Mouse (Mus musculus): ENCODE measurements around the gene Has1. TPM values are rescaled to one million over a fixed set of nuclear protein-coding genes. Genes with fewer than 3 reads are reported as not detected.

The Has1 gene
- polyA plus RNA-seq, 1 experiment from 2014 or later = 1.1 TPM

DNA sequence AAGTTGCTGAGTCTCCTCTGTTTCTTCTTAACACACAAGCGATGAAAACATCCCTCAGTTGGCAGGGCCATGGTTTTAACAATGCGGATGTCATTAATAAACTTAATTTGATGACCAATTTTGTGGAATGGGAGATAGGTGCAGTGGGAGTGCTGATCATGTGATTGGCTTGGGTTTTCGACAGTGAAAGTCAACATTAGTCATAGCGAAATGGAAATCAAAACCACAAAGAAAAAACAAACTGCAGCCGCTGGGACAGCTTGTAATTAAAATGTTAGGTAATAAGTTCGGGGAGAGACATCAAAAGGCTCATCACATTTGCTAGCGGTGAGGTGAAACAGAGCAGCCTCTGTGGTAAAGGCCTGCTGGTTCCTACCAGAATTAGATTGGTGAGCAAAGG lies 14.2 kb downstream of the Has1 start:
- Histone ChIP-seq H3K4me2 (no peak overlapping the region), H3K27me3 (replicated peaks) (no peaks in the 10 kb centered on the region), H3K4me3 (replicated peaks) (no peak overlapping the region), H3K9me3 (no peaks in the 10 kb centered on the region), H3K4me1 (peaks cover 18% of the 10 kb centered on the region), H3K9ac (no peak overlapping the region), H3K36me3 (peaks cover 4% of the 10 kb centered on the region; the same call in 1 of the 2 replicates), H3K27ac (no peak overlapping the region)
- WGBS = 86% methylated on average over 7 of the region's 7 CpGs
- ATAC-seq (ENCODE audit: insufficient read depth, low FRiP score, low read depth) = no peak

GRCm38 (mm10) chr17:17839276-17839675 lies 15.7 kb downstream of the Has1 start:
- peaks cover 33% of the 10 kb centered on the region for H3K4me1 ChIP-seq
- H3K27ac ChIP-seq = no peak overlapping the region
- no peaks in the 10 kb centered on the region for H3K27me3 ChIP-seq (replicated peaks)
- 87% methylated on average over 2 of the region's 2 CpGs for WGBS
- no peak for ATAC-seq (ENCODE audit: insufficient read depth, low FRiP score, low read depth)
- H3K4me2 ChIP-seq = peak overlapping the region; percentile 54; the same call in 1 of the 2 replicates
- peaks cover 6% of the 10 kb centered on the region; the same call in 1 of the 2 replicates for H3K36me3 ChIP-seq
- no peak overlapping the region for H3K9ac ChIP-seq
- no peak overlapping the region for H3K4me3 ChIP-seq (replicated peaks)
- H3K9me3 ChIP-seq = no peaks in the 10 kb centered on the region

DNA sequence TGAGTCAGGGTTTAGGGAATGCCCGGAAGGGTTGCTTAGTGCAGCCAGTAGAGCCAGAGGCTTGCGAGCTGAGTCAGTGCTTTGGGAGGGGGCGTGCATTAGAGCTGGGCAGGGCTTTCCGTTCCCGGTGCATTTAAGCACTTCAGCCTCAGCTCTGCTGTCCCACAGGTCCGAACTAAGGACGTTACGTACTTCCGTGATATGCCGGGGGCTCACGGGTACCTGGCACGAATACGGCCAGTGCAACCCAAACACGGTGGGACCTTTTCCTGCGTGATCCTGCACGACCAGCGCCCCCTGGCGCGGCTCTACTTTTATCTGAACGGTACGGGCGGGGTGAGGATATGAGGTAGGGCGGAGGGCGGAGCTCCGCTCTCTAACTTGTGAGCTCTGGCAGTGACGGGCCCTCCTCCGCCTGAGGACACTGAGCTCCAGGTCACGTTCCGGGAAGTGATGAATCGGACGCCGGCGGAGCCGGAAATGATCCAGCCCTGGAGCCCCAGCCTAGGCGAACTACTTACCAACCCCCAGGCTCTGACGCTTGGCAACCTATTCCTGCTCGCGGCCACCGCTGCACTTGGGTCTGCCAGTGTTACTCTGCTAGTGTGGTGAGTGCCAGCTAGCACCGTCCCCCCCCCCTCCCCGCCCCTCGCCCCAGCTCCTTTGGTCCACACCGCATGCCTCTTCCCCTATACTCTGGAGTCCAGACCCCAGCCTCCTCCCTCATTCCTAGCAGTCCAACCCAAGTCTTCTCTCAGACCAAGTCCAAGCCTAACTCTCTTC lies 16.9 kb downstream of the Has1 start:
- Histone ChIP-seq H3K4me1 (peaks cover 42% of the 10 kb centered on the region), H3K27me3 (replicated peaks) (no peaks in the 10 kb centered on the region), H3K27ac (peak overlapping the region; percentile 86), H3K4me2 (peak overlapping the region; percentile 54), H3K36me3 (peaks cover 6% of the 10 kb centered on the region; the same call in 1 of the 2 replicates), H3K9ac (peak overlapping the region; percentile 27; the same call in 1 of the 2 replicates), H3K4me3 (replicated peaks) (peak overlapping the region; percentile 50), H3K9me3 (no peaks in the 10 kb centered on the region)
- peak; percentile 98 for ATAC-seq (ENCODE audit: insufficient read depth, low FRiP score, low read depth)
- 1% methylated on average over 43 of the region's 43 CpGs for WGBS

DNA sequence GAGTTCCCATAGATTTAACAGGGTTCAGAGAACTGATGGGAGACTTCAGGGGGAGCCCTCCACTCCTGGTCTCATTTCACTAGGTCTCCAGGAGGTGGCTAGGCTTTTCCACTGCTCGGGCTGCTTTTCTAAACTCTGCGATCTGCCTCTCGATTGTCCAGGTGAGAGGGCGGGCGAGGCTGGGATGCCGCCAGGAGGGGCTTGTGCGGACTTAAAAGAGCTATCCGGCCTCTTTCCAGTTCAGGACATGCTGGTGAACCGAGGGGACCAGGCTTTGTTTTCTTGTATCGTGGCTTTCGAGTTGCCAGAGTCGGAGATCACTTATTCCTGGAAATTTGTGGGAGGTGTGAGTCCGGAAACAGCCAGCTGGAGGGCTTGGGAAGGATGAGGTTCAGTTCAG lies 17.6 kb downstream of the Has1 start:
- peak overlapping the region; percentile 50 for H3K4me3 ChIP-seq (replicated peaks)
- H3K27ac ChIP-seq = peak overlapping the region; percentile 86
- peaks cover 6% of the 10 kb centered on the region; the same call in 1 of the 2 replicates for H3K36me3 ChIP-seq
- 10% methylated on average over 13 of the region's 13 CpGs for WGBS
- H3K27me3 ChIP-seq (replicated peaks) = no peaks in the 10 kb centered on the region
- peaks cover 42% of the 10 kb centered on the region for H3K4me1 ChIP-seq
- H3K9me3 ChIP-seq = no peaks in the 10 kb centered on the region
- ATAC-seq (ENCODE audit: insufficient read depth, low FRiP score, low read depth) = no peak
- H3K4me2 ChIP-seq = peak overlapping the region; percentile 54
- H3K9ac ChIP-seq = 0 out of 2 replicates have a peak overlapping the region, but pooled peaks have one; percentile 7

DNA sequence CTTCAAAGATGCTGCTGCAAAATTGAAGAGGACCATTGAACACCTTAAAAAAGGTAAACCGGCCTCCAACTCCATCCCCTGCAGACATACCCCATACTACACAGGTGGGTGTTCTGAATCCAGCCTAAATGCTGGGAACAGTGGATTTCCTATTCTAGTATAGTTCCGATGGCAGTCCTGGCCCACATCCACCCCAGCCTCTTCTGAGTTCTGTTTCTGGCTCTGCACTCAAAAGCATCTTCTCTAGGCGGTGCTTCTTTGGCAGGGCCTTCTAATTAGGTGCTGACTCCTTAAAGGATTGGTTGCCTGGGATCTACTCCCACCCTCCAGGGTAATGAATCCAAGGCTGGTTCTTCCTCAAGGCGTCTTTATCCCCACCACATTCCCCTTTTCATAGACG lies 18.9 kb downstream of the Has1 start:
- Histone ChIP-seq H3K9ac (no peak overlapping the region), H3K9me3 (no peaks in the 10 kb centered on the region), H3K4me3 (replicated peaks) (no peak overlapping the region), H3K27me3 (replicated peaks) (no peaks in the 10 kb centered on the region), H3K27ac (no peak overlapping the region), H3K4me1 (peaks cover 47% of the 10 kb centered on the region), H3K4me2 (no peak overlapping the region), H3K36me3 (peaks cover 10% of the 10 kb centered on the region; the same call in 1 of the 2 replicates)
- ATAC-seq (ENCODE audit: insufficient read depth, low FRiP score, low read depth) = no peak
- 67% methylated on average over 5 of the region's 5 CpGs for WGBS

- WGBS = 0% methylated on average over 1 of the region's 1 CpGs
- no peaks in the 10 kb centered on the region for H3K27me3 ChIP-seq (replicated peaks)
- peaks cover 57% of the 10 kb centered on the region for H3K4me1 ChIP-seq
- no peaks in the 10 kb centered on the region for H3K9me3 ChIP-seq
- H3K4me2 ChIP-seq = no peak overlapping the region
- H3K36me3 ChIP-seq = peaks cover 11% of the 10 kb centered on the region; the same call in 1 of the 2 replicates
- no peak overlapping the region for H3K4me3 ChIP-seq (replicated peaks)
- no peak overlapping the region; the same call in 1 of the 2 replicates for H3K27ac ChIP-seq
- H3K9ac ChIP-seq = no peak overlapping the region
- no peak for ATAC-seq (ENCODE audit: insufficient read depth, low FRiP score, low read depth)
These were observed 20.1 kb downstream of the Has1 start for GRCm38 (mm10) chr17:17834896-17835295.

DNA sequence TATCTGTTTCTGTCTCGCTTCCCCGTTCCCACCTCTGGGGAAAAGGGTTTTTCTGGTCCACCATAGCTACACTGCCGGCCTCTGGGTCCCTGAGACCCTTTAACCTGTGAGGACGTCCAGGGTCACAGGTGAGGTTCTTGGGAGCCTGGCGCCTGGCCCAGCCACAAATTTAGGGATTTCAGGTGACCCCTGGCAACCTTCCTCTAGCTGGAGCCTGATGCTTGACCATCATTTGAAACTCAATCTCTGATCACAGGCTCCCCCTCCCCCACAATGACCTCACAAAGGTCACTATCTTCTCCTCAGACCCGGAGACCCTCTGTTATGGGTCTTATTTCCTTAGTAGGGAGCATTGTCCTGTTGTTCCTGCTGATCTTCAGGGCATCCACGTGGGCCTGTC lies 24.3 kb downstream of the Has1 start:
- H3K4me3 ChIP-seq (replicated peaks) = peak overlapping the region; percentile 82; the same call in 1 of the 2 replicates

GRCm38 (mm10) chr17:17829816-17830535 lies 25.0 kb downstream of the Has1 start:
- no peak for ATAC-seq (ENCODE audit: insufficient read depth, low FRiP score, low read depth)
- H3K4me1 ChIP-seq = peaks cover 41% of the 10 kb centered on the region
- peak overlapping the region; percentile 99 for H3K27ac ChIP-seq
- 42% methylated on average over 23 of the region's 23 CpGs for WGBS
- H3K36me3 ChIP-seq = 0 out of 2 replicates have a peak, but pooled peaks cover 6% of the 10 kb centered on the region
- H3K4me2 ChIP-seq = peak overlapping the region; percentile 67
- H3K27me3 ChIP-seq (replicated peaks) = no peaks in the 10 kb centered on the region
- peak overlapping the region; percentile 3 for H3K9ac ChIP-seq
- H3K4me3 ChIP-seq (replicated peaks) = peak overlapping the region; percentile 82
- H3K9me3 ChIP-seq = no peaks in the 10 kb centered on the region

More for the DNA sequence above, 24.3 kb downstream of the Has1 start:
- WGBS = 62% methylated on average over 7 of the region's 7 CpGs
- no peak overlapping the region for H3K9ac ChIP-seq
- H3K27ac ChIP-seq = no peak overlapping the region
- peaks cover 45% of the 10 kb centered on the region for H3K4me1 ChIP-seq
- H3K27me3 ChIP-seq (replicated peaks) = no peaks in the 10 kb centered on the region
- ATAC-seq (ENCODE audit: insufficient read depth, low FRiP score, low read depth) = no peak
- H3K36me3 ChIP-seq = peaks cover 6% of the 10 kb centered on the region; the same call in 1 of the 2 replicates
- no peaks in the 10 kb centered on the region for H3K9me3 ChIP-seq
- H3K4me2 ChIP-seq = peak overlapping the region; percentile 67

GRCm38 (mm10) chr17:17829052-17829785 lies 25.8 kb downstream of the Has1 start:
- Histone ChIP-seq H3K27ac (peak overlapping the region; percentile 99), H3K9me3 (no peaks in the 10 kb centered on the region), H3K4me3 (replicated peaks) (peak overlapping the region; percentile 82), H3K4me1 (peaks cover 34% of the 10 kb centered on the region), H3K36me3 (0 out of 2 replicates have a peak, but pooled peaks cover 6% of the 10 kb centered on the region), H3K4me2 (peak overlapping the region; percentile 67), H3K27me3 (replicated peaks) (no peaks in the 10 kb centered on the region), H3K9ac (peak overlapping the region; percentile 3; the same call in 1 of the 2 replicates)
- WGBS = 2% methylated on average over 6 of the region's 6 CpGs
- no peak for ATAC-seq (ENCODE audit: insufficient read depth, low FRiP score, low read depth)

DNA sequence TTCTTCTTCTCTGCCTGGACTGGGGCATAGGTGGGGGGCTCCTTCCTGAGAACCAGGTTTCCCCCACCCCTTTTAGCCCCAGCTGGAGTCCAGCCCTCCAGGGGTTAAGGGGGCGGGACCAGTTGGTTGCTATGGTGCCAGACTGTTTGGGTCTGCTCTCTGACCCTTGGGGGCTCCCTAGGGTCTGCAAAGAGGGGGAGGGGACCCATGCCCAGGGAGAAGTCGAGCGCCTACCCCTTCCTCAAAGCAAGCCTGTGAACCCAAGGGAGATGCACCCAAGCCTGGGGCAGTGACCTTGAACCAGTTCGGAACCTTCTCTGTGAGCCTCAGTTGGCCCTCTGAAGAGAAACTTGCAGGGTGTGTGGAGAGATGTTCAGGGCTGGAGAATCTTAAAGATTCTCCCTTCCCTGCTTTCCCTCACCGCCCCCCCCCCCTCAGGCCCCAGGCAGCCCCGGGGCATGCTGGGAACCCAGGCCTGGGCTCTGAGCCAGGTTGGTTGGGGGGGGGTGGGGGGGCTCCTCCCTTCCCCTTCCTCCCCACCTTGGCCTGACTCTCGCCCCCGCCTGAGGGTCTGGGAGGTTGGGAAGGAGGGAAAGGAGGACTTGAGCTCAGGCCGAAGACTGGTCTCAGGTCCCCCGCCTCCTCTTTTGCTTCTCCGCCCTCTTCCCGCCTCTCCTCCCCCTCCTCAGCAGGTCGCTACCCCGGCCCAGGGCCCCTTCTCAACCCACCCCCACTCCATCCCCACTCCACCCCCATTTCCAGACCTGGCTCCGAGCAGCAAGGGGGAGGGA lies 26.6 kb downstream of the Has1 start:
- H3K27me3 ChIP-seq (replicated peaks) = no peaks in the 10 kb centered on the region
- H3K4me2 ChIP-seq = peak overlapping the region; percentile 67
- peak; percentile 40 for ATAC-seq (ENCODE audit: insufficient read depth, low FRiP score, low read depth)
- H3K27ac ChIP-seq = peak overlapping the region; percentile 99
- H3K36me3 ChIP-seq = 0 out of 2 replicates have a peak, but pooled peaks cover 6% of the 10 kb centered on the region
- H3K9ac ChIP-seq = peak overlapping the region; percentile 60; the same call in 1 of the 2 replicates
- peaks cover 25% of the 10 kb centered on the region; the same call in 1 of the 2 replicates for H3K4me1 ChIP-seq
- H3K4me3 ChIP-seq (replicated peaks) = peak overlapping the region; percentile 82
- H3K9me3 ChIP-seq = no peaks in the 10 kb centered on the region
- under 1% methylated on average over 10 of the region's 15 CpGs for WGBS
